Mouse (Mus musculus) myocyte (in vitro differentiated cells): ENCODE results near the gene Gm5798. TPM values are rescaled to one million over a fixed set of nuclear protein-coding genes. Genes with fewer than 3 reads are reported as not detected.
"Not testable (repeated sequence)": the region's sequence is repeated elsewhere in the genome, so short reads cannot be mapped to it uniquely, and the experiment has no call there.

Source experiments
- H3K27me3 ChIP-seq: one replicate; pipeline ENCODE4 v1.6.1; 2011; ENCODE audit not compliant: control insufficient read depth, insufficient read depth, insufficient read length
- H3K36me3 ChIP-seq: one replicate; pipeline ENCODE4 v1.6.1; 2011; ENCODE audit not compliant: control insufficient read depth, insufficient read depth
- H3K4me2 ChIP-seq: one replicate; pipeline ENCODE4 v1.6.1; 2011; ENCODE audit warnings: low read depth, control low read depth
- H3K4me3 ChIP-seq: one replicate; pipeline ENCODE4 v1.5.1; 2011; ENCODE audit warnings: mild to moderate bottlenecking, control low read depth, moderate library complexity
- H3K79me2 ChIP-seq: one replicate; pipeline ENCODE4 v1.6.1; 2011; ENCODE audit not compliant: control insufficient read depth, insufficient read depth
- H3ac ChIP-seq: one replicate; pipeline ENCODE4 v1.6.1; 2011; ENCODE audit not compliant: control insufficient read depth, insufficient read length
- polyA plus RNA-seq: library from polyadenylated mRNA; unstranded; fragments of >200 nt; fragmentation: generic; extraction: Trizol; gene quantifications from one replicate; pipeline ENCODE4 v1.2.1, GENCODE M21; 2012; ENCODE audit warnings: missing spikeins

The Gm5798 gene
- not detected for polyA plus RNA-seq

DNA sequence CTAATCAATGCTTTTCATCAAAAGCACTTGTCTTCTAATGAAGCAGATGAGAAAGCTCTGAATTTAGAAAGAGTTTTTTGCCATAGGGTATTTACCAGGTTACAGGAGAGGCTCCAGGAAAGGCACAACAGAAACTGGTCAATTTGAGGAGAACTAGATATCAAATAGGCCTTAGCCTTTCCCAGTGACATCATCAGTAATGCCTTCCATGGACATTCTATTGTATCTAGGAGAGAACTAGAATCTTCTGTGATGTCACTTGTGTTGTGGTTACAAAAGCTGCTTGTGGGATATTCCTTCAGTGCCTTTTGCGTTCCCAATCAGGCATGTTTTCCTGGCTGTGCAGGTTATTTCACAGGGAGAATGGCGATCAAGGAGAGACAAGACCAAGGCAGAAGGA, at the start of gene Gm5798:
Gm5798 (plus strand) TSS at position 301 of the 400 bp plus-strand sequence.
- not testable (repeated sequence) for H3K4me3 ChIP-seq, H3K79me2 ChIP-seq, H3K36me3 ChIP-seq, H3K27me3 ChIP-seq, H3ac ChIP-seq, H3K4me2 ChIP-seq

DNA sequence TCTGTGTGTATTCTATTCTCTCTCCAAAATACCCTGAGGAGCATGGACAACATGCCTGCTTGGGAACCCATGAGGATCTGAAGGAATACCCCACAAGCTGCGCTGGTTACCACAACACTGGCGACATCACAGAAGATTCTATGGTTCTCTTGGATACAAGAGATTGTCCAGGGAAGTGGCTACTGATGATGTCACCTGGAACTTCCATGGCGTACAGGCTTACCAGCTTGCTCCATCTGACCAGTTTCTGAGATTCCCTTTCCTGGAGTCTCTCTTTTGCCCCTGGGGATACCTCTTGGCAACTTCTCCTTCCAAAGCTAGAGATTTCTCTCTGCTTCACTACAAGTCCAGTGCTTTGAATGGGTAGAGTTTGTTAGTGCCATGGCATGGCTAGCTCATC, 37.9 kb downstream of the Gm5798 start, which contains the start of gene Gm7945:
Gm7945 (minus strand) TSS at position 101 of the 400 bp plus-strand sequence.
- not testable (repeated sequence) for H3K27me3 ChIP-seq, H3K4me3 ChIP-seq, H3K4me2 ChIP-seq, H3K36me3 ChIP-seq, H3ac ChIP-seq, H3K79me2 ChIP-seq

Other genes with a start within 250 kb of the Gm5798 start
- not detected for gene Mat1a, start 243.6 kb upstream of the Gm5798 start, polyA plus RNA-seq
- gene Sftpa1, start 216.8 kb upstream of the Gm5798 start, polyA plus RNA-seq: not detected
- gene Mbl1, start 197.2 kb upstream of the Gm5798 start, polyA plus RNA-seq: not detected
- gene Sftpd, start 163.5 kb upstream of the Gm5798 start, polyA plus RNA-seq: not detected
- gene Gm2832, start 69.8 kb upstream of the Gm5798 start, polyA plus RNA-seq: not detected
- not detected for gene Gm7945, start 37.8 kb downstream of the Gm5798 start, polyA plus RNA-seq
- not detected for gene Gm6482, start 59.7 kb downstream of the Gm5798 start, polyA plus RNA-seq
- not detected for gene Gm7954, start 104.9 kb downstream of the Gm5798 start, polyA plus RNA-seq
- not detected for gene Gm3486, start 140.9 kb downstream of the Gm5798 start, polyA plus RNA-seq
- gene Gm7970, start 207.0 kb downstream of the Gm5798 start, polyA plus RNA-seq: not detected
- not detected for gene 1700049E17Rik2, start 224.6 kb downstream of the Gm5798 start, polyA plus RNA-seq